Mouse (Mus musculus): ENCODE measurements around the gene Eif2s1. TPM values are rescaled to one million over a fixed set of nuclear protein-coding genes. Genes with fewer than 3 reads are reported as not detected.

The Eif2s1 gene
- polyA plus RNA-seq, 1 experiment = 6.0 TPM

- no peak for DNase-seq (ENCODE audit: low read depth in 1 of 2, low spot score in 2 of 2)
- TF ChIP-seq POLR2A (IDR thresholded peaks at IDR 0.05; ENCODE audit: low read depth, low read length) = no peak
- no peak for TF ChIP-seq CTCF (IDR thresholded peaks at IDR 0.05; ENCODE audit: extremely low read depth, insufficient read depth, insufficient read length, insufficient replicate concordance)
- Histone ChIP-seq H3K4me1 (ENCODE audit: control insufficient read depth, insufficient read depth, insufficient read length) (peaks cover 7% of the 10 kb centered on the region), H3K4me3 (ENCODE audit: extremely low read depth, insufficient read depth, insufficient read length) (peak overlapping the region; percentile 83), H3K27ac (ENCODE audit: insufficient read depth, low read length) (peak overlapping the region; percentile 78), H3K36me3 (ENCODE audit: control insufficient read depth, insufficient read depth, low read length) (peaks cover 8% of the 10 kb centered on the region), H3K27me3 (ENCODE audit: control insufficient read depth, insufficient read depth, low read length) (no peaks in the 10 kb centered on the region)
- WGBS = under 1% methylated on average over 22 of the region's 22 CpGs
Measured at GRCm38 (mm10) chr12:78862254-78862730, 673 bp downstream of the Eif2s1 start.

- Histone ChIP-seq H3K4me3 (ENCODE audit: extremely low read depth, insufficient read depth, insufficient read length) (no peak overlapping the region), H3K4me1 (ENCODE audit: control insufficient read depth, insufficient read depth, insufficient read length) (peaks cover 2% of the 10 kb centered on the region)
- WGBS = 97% methylated on average over 1 of the region's 1 CpGs
Measured at GRCm38 (mm10) chr12:78865434-78865833, 3.8 kb downstream of the Eif2s1 start.

GRCm38 (mm10) chr12:78868115-78868514 is 6.5 kb downstream of the Eif2s1 start:
- 83% methylated on average over 1 of the region's 1 CpGs for WGBS
- Histone ChIP-seq H3K4me1 (ENCODE audit: control insufficient read depth, insufficient read depth, insufficient read length) (peaks cover 2% of the 10 kb centered on the region), H3K27me3 (ENCODE audit: control insufficient read depth, insufficient read depth, low read length) (no peaks in the 10 kb centered on the region), H3K4me3 (ENCODE audit: extremely low read depth, insufficient read depth, insufficient read length) (no peak overlapping the region), H3K36me3 (ENCODE audit: control insufficient read depth, insufficient read depth, low read length) (peaks cover 16% of the 10 kb centered on the region), H3K27ac (ENCODE audit: insufficient read depth, low read length) (no peak overlapping the region)
- DNase-seq (ENCODE audit: low read depth in 1 of 2, low spot score in 2 of 2) = no peak
- TF ChIP-seq CTCF (IDR thresholded peaks at IDR 0.05; ENCODE audit: extremely low read depth, insufficient read depth, insufficient read length, insufficient replicate concordance) = no peak
- TF ChIP-seq POLR2A (IDR thresholded peaks at IDR 0.05; ENCODE audit: low read depth, low read length) = no peak

More at GRCm38 (mm10) chr12:78865434-78865833, 3.8 kb downstream of the Eif2s1 start:
- H3K27ac ChIP-seq (ENCODE audit: insufficient read depth, low read length) = no peak overlapping the region
- peaks cover 13% of the 10 kb centered on the region for H3K36me3 ChIP-seq (ENCODE audit: control insufficient read depth, insufficient read depth, low read length)
- no peaks in the 10 kb centered on the region for H3K27me3 ChIP-seq (ENCODE audit: control insufficient read depth, insufficient read depth, low read length)
- DNase-seq (ENCODE audit: low read depth in 1 of 2, low spot score in 2 of 2) = no peak
- TF ChIP-seq POLR2A (IDR thresholded peaks at IDR 0.05; ENCODE audit: low read depth, low read length) (no peak), CTCF (IDR thresholded peaks at IDR 0.05; ENCODE audit: extremely low read depth, insufficient read depth, insufficient read length, insufficient replicate concordance) (peak; percentile 2; the same call in 1 of the 2 replicates)

GRCm38 (mm10) chr12:78874581-78874980 is 13.0 kb downstream of the Eif2s1 start:
- DNase-seq (ENCODE audit: low read depth in 1 of 2, low spot score in 2 of 2) = no peak
- peaks cover 24% of the 10 kb centered on the region for H3K36me3 ChIP-seq (ENCODE audit: control insufficient read depth, insufficient read depth, low read length)
- H3K4me1 ChIP-seq (ENCODE audit: control insufficient read depth, insufficient read depth, insufficient read length) = no peaks in the 10 kb centered on the region
- no peak overlapping the region for H3K27ac ChIP-seq (ENCODE audit: insufficient read depth, low read length)
- no peaks in the 10 kb centered on the region for H3K27me3 ChIP-seq (ENCODE audit: control insufficient read depth, insufficient read depth, low read length)
- WGBS = 95% methylated on average over 3 of the region's 3 CpGs
- TF ChIP-seq CTCF (IDR thresholded peaks at IDR 0.05; ENCODE audit: extremely low read depth, insufficient read depth, insufficient read length, insufficient replicate concordance) (no peak), POLR2A (IDR thresholded peaks at IDR 0.05; ENCODE audit: low read depth, low read length) (no peak)
- H3K4me3 ChIP-seq (ENCODE audit: extremely low read depth, insufficient read depth, insufficient read length) = no peak overlapping the region

GRCm38 (mm10) chr12:78890062-78890461 is 28.4 kb downstream of the Eif2s1 start:
- peaks cover 11% of the 10 kb centered on the region for H3K36me3 ChIP-seq (ENCODE audit: control insufficient read depth, insufficient read depth, low read length)
- WGBS = 62% methylated on average over 1 of the region's 1 CpGs
- no peak overlapping the region for H3K27ac ChIP-seq (ENCODE audit: insufficient read depth, low read length)
- DNase-seq (ENCODE audit: low read depth in 1 of 2, low spot score in 2 of 2) = no peak
- no peak for TF ChIP-seq POLR2A (IDR thresholded peaks at IDR 0.05; ENCODE audit: low read depth, low read length)
- no peak for TF ChIP-seq CTCF (IDR thresholded peaks at IDR 0.05; ENCODE audit: extremely low read depth, insufficient read depth, insufficient read length, insufficient replicate concordance)
- no peak overlapping the region for H3K4me3 ChIP-seq (ENCODE audit: extremely low read depth, insufficient read depth, insufficient read length)
- H3K27me3 ChIP-seq (ENCODE audit: control insufficient read depth, insufficient read depth, low read length) = no peaks in the 10 kb centered on the region
- no peaks in the 10 kb centered on the region for H3K4me1 ChIP-seq (ENCODE audit: control insufficient read depth, insufficient read depth, insufficient read length)

GRCm38 (mm10) chr12:78891149-78891548 is 29.5 kb downstream of the Eif2s1 start:
- Histone ChIP-seq H3K4me3 (ENCODE audit: extremely low read depth, insufficient read depth, insufficient read length) (no peak overlapping the region), H3K36me3 (ENCODE audit: control insufficient read depth, insufficient read depth, low read length) (peaks cover 4% of the 10 kb centered on the region), H3K27ac (ENCODE audit: insufficient read depth, low read length) (no peak overlapping the region), H3K4me1 (ENCODE audit: control insufficient read depth, insufficient read depth, insufficient read length) (no peaks in the 10 kb centered on the region), H3K27me3 (ENCODE audit: control insufficient read depth, insufficient read depth, low read length) (no peaks in the 10 kb centered on the region)
- DNase-seq (ENCODE audit: low read depth in 1 of 2, low spot score in 2 of 2) = no peak
- WGBS = 84% methylated on average over 2 of the region's 2 CpGs
- no peak for TF ChIP-seq POLR2A (IDR thresholded peaks at IDR 0.05; ENCODE audit: low read depth, low read length)
- TF ChIP-seq CTCF (IDR thresholded peaks at IDR 0.05; ENCODE audit: extremely low read depth, insufficient read depth, insufficient read length, insufficient replicate concordance) = no peak

GRCm38 (mm10) chr12:78897861-78898260 is 36.2 kb downstream of the Eif2s1 start:
- Histone ChIP-seq H3K27ac (ENCODE audit: insufficient read depth, low read length) (no peak overlapping the region), H3K4me3 (ENCODE audit: extremely low read depth, insufficient read depth, insufficient read length) (no peak overlapping the region), H3K4me1 (ENCODE audit: control insufficient read depth, insufficient read depth, insufficient read length) (no peaks in the 10 kb centered on the region), H3K36me3 (ENCODE audit: control insufficient read depth, insufficient read depth, low read length) (no peaks in the 10 kb centered on the region), H3K27me3 (ENCODE audit: control insufficient read depth, insufficient read depth, low read length) (no peaks in the 10 kb centered on the region)
- no peak for DNase-seq (ENCODE audit: low read depth in 1 of 2, low spot score in 2 of 2)
- TF ChIP-seq CTCF (IDR thresholded peaks at IDR 0.05; ENCODE audit: extremely low read depth, insufficient read depth, insufficient read length, insufficient replicate concordance) (no peak), POLR2A (IDR thresholded peaks at IDR 0.05; ENCODE audit: low read depth, low read length) (no peak)
- 83% methylated on average over 1 of the region's 1 CpGs for WGBS
